Mouse (Mus musculus) heart, postnatal 0 days (tissue): ENCODE measurements around the gene Acot13.

Source experiments
- CTCF ChIP-seq: IDR thresholded peaks from 2 replicates; pipeline ENCODE4 v1.5.1; 2016; ENCODE audit warnings: antibody characterized with exemption, control low read depth, low read depth
- EP300 ChIP-seq: IDR thresholded peaks from 2 replicates; pipeline ENCODE4 v1.6.1; 2016; ENCODE audit warnings: antibody characterized with exemption, low read depth

DNA sequence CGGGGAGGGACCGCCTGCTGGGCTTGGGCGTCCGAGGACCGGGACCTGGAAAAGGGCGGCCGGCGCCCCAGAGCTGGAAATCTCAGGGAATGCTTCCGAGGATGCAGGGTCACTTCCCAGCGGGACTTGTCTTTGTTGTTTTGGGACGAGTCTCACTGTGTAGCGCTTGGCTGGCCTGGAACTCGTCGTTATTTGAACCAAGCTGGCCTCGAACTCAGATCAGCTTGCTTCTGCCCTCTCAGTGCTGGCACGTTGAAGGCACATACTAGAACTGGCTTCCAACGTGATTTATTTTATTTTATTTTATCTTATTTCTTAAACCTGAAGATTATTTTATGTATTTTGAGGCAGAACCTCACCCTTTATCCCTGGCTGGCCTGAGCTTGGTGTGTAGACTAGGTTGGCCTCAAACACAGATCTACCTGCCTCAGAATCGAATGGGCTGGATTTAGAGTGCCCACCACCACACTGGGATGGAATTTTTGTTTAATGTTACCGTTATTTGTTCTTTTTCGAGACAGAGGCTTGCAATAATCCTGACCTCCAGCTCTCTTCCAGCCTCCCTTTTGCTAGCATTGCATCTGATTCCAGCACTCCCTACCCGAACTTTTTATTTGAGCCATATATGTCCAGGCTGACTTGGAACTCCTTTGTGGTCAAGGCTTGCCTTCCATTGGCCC is 931 bp upstream of the Acot13 start:
- TF ChIP-seq CTCF, result no peak
- no peak for TF ChIP-seq EP300
